Mouse (Mus musculus) thymus, adult 2 months (tissue): ENCODE results near the gene H2-Ab1. TPM values are rescaled to one million over a fixed set of nuclear protein-coding genes. Genes with fewer than 3 reads are reported as not detected.

Experiments used
- DNase-seq: peaks from one replicate; pipeline ENCODE4 v3.0.0; 2021
- H3K27ac ChIP-seq: fragments of 200-500 bp; 2 replicates; pipeline ENCODE4 v1.5.1; 2012; ENCODE audit warnings: low read length, control low read depth; ENCODE audit not compliant: control insufficient read depth, insufficient read depth
- H3K27me3 ChIP-seq: fragments of 200-500 bp; 2 replicates; pipeline ENCODE4 v1.6.1; 2012; ENCODE audit warnings: mild to moderate bottlenecking, low read length, moderate library complexity, mixed read lengths; ENCODE audit not compliant: control insufficient read depth, insufficient read depth
- H3K36me3 ChIP-seq: fragments of 200-500 bp; 2 replicates; pipeline ENCODE4 v1.6.1; 2012; ENCODE audit warnings: mild to moderate bottlenecking, low read length, moderate library complexity; ENCODE audit not compliant: control insufficient read depth, insufficient read depth
- H3K4me1 ChIP-seq: fragments of 200-500 bp; replicated peaks from 2 replicates; pipeline ENCODE4 v1.6.1; 2012; ENCODE audit warnings: low read length; ENCODE audit not compliant: control insufficient read depth, insufficient read depth
- H3K4me3 ChIP-seq: fragments of 200-500 bp; 2 replicates; pipeline ENCODE4 v1.5.1; 2012; ENCODE audit warnings: mild to moderate bottlenecking, low read length, control low read depth, moderate library complexity; ENCODE audit not compliant: control insufficient read depth, insufficient read depth
- CTCF ChIP-seq: fragments of 200-500 bp; IDR thresholded peaks from 2 replicates; pipeline ENCODE4 v1.5.1; 2012; ENCODE audit warnings: mild to moderate bottlenecking, control low read depth, low read length, moderate library complexity, borderline replicate concordance; ENCODE audit not compliant: control insufficient read depth, poor library complexity, insufficient read depth; ENCODE audit errors: extremely low read depth
- POLR2A ChIP-seq: fragments of 200-500 bp; IDR thresholded peaks from 2 replicates; pipeline ENCODE4 v1.6.1; 2012; ENCODE audit warnings: mild to moderate bottlenecking, low read length, control low read depth, moderate library complexity; ENCODE audit not compliant: control insufficient read depth, poor library complexity, insufficient read depth; ENCODE audit errors: extremely low read depth
- WGBS: fragments of 180-500 bp; shearing (Covaris S2); methylation state at CpG from one replicate; pipeline ENCODE4 v1.1.7; 2018; 5-methylcytosine and 5-hydroxymethylcytosine counted together
- polyA plus RNA-seq: library from polyadenylated mRNA; depleted of rRNA; stranded (reverse); fragments of >200 nt; gene quantifications from 2 replicates; pipeline ENCODE4 v1.2.3, GENCODE M21; 2012

H2-Ab1 gene
- polyA plus RNA-seq, 1 experiment = 4,004 TPM

DNA sequence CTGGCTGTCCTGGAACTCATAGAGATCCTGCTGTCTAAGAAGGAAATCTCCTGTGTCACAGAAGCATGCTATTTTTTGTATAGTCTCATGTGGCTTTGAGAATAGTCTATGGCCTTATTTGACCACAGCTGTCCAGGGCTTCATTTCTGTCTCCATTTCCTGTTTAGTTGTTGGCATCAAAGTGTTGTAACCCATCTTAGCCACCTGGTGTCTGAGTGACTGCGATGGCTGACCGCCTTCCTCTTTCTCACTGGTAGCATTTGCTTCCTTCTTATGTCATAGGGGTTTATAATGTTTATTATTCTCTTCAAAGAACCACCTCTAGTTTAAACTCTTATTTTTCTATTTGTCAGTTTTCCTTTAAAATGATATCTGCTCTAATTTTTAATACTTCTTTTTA lies 8.7 kb upstream of the H2-Ab1 start:
- no peaks in the 10 kb centered on the region for H3K27me3 ChIP-seq
- no peak overlapping the region for H3K27ac ChIP-seq
- 34% methylated on average over 2 of the region's 2 CpGs for WGBS
- DNase-seq = no peak
- no peaks in the 10 kb centered on the region for H3K4me1 ChIP-seq
- H3K4me3 ChIP-seq = no peak overlapping the region
- H3K36me3 ChIP-seq = no peaks in the 10 kb centered on the region
- TF ChIP-seq CTCF (no peak), POLR2A (no peak)

- Histone ChIP-seq H3K27ac (no peak overlapping the region), H3K4me1 (no peaks in the 10 kb centered on the region), H3K4me3 (no peak overlapping the region), H3K36me3 (no peaks in the 10 kb centered on the region), H3K27me3 (no peaks in the 10 kb centered on the region)
- no peak for DNase-seq
- TF ChIP-seq POLR2A (no peak), CTCF (no peak)
- 56% methylated on average over 3 of the region's 3 CpGs for WGBS
These were observed 8.1 kb upstream of the H2-Ab1 start for GRCm38 (mm10) chr17:34249361-34249760.

DNA sequence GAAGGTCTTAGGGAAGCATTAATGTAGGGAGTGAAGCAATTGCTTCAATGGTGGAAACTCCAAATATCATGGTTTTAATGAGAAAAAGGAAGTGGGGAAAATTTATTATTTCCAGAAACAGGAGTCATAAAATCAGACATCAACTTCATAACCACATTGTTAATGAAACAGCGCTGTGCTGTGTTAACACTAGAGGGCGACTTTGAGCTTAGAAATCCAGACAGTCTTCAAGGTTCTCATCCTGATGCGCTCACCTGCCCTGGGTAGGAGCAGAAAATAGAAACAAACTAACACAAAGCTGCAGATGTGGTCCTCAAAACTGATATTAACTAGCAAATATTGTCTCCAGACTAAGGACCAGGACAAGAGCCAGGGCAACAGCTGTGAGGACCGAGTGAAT lies 7.6 kb upstream of the H2-Ab1 start:
- H3K4me3 ChIP-seq = no peak overlapping the region
- H3K36me3 ChIP-seq = no peaks in the 10 kb centered on the region
- no peak overlapping the region for H3K27ac ChIP-seq
- no peaks in the 10 kb centered on the region for H3K27me3 ChIP-seq
- peak; percentile 45 for DNase-seq
- H3K4me1 ChIP-seq = no peaks in the 10 kb centered on the region
- TF ChIP-seq POLR2A = no peak
- TF ChIP-seq CTCF = no peak
- whole genome bisulfite sequencing = 16% methylated on average over 4 of the region's 4 CpGs

GRCm38 (mm10) chr17:34251666-34252065 lies 5.8 kb upstream of the H2-Ab1 start:
- DNase-seq = no peak
- H3K4me3 ChIP-seq = no peak overlapping the region
- no peak overlapping the region for H3K27ac ChIP-seq
- no peaks in the 10 kb centered on the region for H3K27me3 ChIP-seq
- 79% methylated on average over 4 of the region's 4 CpGs for WGBS
- no peaks in the 10 kb centered on the region for H3K4me1 ChIP-seq
- no peaks in the 10 kb centered on the region for H3K36me3 ChIP-seq
- TF ChIP-seq CTCF = no peak
- no peak for TF ChIP-seq POLR2A

DNA sequence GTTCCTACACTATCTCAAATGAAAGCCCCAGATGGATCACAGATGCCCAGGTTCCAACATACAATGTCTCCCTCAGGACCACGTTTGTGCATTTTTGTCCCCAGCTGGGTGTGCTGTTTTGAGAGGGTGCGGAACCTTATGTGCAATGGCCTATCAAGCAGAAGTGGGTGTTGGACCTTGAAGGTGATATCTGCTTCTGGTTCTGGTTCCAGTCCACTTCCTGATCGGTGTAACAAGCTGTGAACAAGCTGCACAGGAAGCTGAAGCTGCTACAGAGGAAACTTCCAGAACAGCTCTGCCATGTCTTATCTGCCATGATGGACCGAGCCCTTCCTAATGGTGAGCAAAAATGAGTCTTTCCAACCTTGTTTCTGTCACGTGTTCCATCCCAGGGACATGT lies 988 bp upstream of the H2-Ab1 start:
- Histone ChIP-seq H3K4me3 (no peak overlapping the region), H3K27ac (no peak overlapping the region), H3K36me3 (no peaks in the 10 kb centered on the region), H3K27me3 (no peaks in the 10 kb centered on the region), H3K4me1 (peaks cover 2% of the 10 kb centered on the region; the same call in 1 of the 2 replicates)
- no peak for DNase-seq
- TF ChIP-seq CTCF (no peak), POLR2A (no peak)
- 88% methylated on average over 5 of the region's 5 CpGs for WGBS

DNA sequence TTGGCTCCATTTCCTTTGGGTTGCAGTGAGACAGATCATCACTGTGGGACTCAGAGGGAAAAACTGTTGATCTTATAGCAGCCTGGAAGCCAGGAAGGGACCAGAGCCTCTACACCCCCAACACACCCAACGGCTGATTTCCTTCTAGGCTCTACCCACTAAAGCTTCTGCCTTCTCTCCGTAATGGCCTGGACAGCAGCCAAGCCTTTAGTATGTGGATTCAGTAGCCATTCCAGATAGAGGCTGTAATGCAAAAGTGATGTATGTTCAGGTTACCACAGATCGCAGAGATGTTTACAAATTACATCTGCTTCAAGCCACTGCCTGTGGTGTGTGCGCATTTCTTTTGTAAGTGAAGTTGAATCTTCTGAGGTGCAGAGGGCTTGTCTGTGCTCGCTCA lies 3.1 kb downstream of the H2-Ab1 start:
- no peak for TF ChIP-seq POLR2A
- TF ChIP-seq CTCF = no peak
- Histone ChIP-seq H3K27me3 (peaks cover 4% of the 10 kb centered on the region; the same call in 1 of the 2 replicates), H3K4me1 (peaks cover 19% of the 10 kb centered on the region), H3K36me3 (no peaks in the 10 kb centered on the region), H3K27ac (no peak overlapping the region), H3K4me3 (no peak overlapping the region)
- 60% methylated on average over 5 of the region's 5 CpGs for WGBS
- DNase-seq = no peak

- no peak for TF ChIP-seq CTCF
- TF ChIP-seq POLR2A = no peak
- H3K27me3 ChIP-seq = peaks cover 4% of the 10 kb centered on the region; the same call in 1 of the 2 replicates
- peak; percentile 35 for DNase-seq
- peaks cover 19% of the 10 kb centered on the region for H3K4me1 ChIP-seq
- no peak overlapping the region for H3K4me3 ChIP-seq
- H3K36me3 ChIP-seq = no peaks in the 10 kb centered on the region
- WGBS = 37% methylated on average over 4 of the region's 4 CpGs
- peak overlapping the region; percentile 74 for H3K27ac ChIP-seq
These were observed 4.0 kb downstream of the H2-Ab1 start for GRCm38 (mm10) chr17:34261502-34261901.
